Mouse (Mus musculus) MN1 (cell line): ENCODE results near the gene 1700001C19Rik.

Source experiments
- DNase-seq: peaks from one replicate; pipeline ENCODE4 v3.0.0-alpha.2; 2016; ENCODE audit warnings: low spot score

1700001C19Rik gene

GRCm38 (mm10) chr17:47462209-47462608, 25.0 kb upstream of the 1700001C19Rik start:
- DNase-seq = no peak

GRCm38 (mm10) chr17:47461688-47462087, 24.5 kb upstream of the 1700001C19Rik start:
- no peak for DNase-seq

- DNase-seq = no peak
These were observed 22.3 kb upstream of the 1700001C19Rik start for GRCm38 (mm10) chr17:47459341-47459919.

- DNase-seq = no peak
These were observed 21.8 kb upstream of the 1700001C19Rik start for GRCm38 (mm10) chr17:47458936-47459335.

- no peak for DNase-seq
These were observed 21.1 kb upstream of the 1700001C19Rik start for GRCm38 (mm10) chr17:47458310-47458709.

- no peak for DNase-seq
These were observed 17.5 kb upstream of the 1700001C19Rik start for GRCm38 (mm10) chr17:47454675-47455074.

GRCm38 (mm10) chr17:47452886-47453285, 15.7 kb upstream of the 1700001C19Rik start:
- DNase-seq = no peak

- DNase-seq = peak; percentile 50
These were observed 13.8 kb upstream of the 1700001C19Rik start for GRCm38 (mm10) chr17:47450880-47451565.

GRCm38 (mm10) chr17:47450239-47450638, 13.1 kb upstream of the 1700001C19Rik start:
- no peak for DNase-seq

GRCm38 (mm10) chr17:47449432-47449831, 12.3 kb upstream of the 1700001C19Rik start:
- DNase-seq = no peak

GRCm38 (mm10) chr17:47448523-47449372, 11.6 kb upstream of the 1700001C19Rik start:
- DNase-seq = no peak

GRCm38 (mm10) chr17:47446561-47446960, 9.4 kb upstream of the 1700001C19Rik start:
- DNase-seq = no peak

- no peak for DNase-seq
These were observed 8.8 kb upstream of the 1700001C19Rik start for GRCm38 (mm10) chr17:47446025-47446424.

GRCm38 (mm10) chr17:47445518-47445917, 8.3 kb upstream of the 1700001C19Rik start:
- no peak for DNase-seq

GRCm38 (mm10) chr17:47444113-47444512, 6.9 kb upstream of the 1700001C19Rik start:
- no peak for DNase-seq

- peak; percentile 16 for DNase-seq
These were observed 5.1 kb upstream of the 1700001C19Rik start for GRCm38 (mm10) chr17:47442271-47442670.

GRCm38 (mm10) chr17:47441296-47442051, 4.3 kb upstream of the 1700001C19Rik start:
- DNase-seq = peak; percentile 63

- DNase-seq = peak; percentile 34
These were observed 3.2 kb upstream of the 1700001C19Rik start for GRCm38 (mm10) chr17:47440359-47440890.

GRCm38 (mm10) chr17:47439396-47440028, 2.3 kb upstream of the 1700001C19Rik start:
- DNase-seq = no peak

GRCm38 (mm10) chr17:47438611-47439010, 1.4 kb upstream of the 1700001C19Rik start:
- DNase-seq = no peak
